Mouse (Mus musculus): Measurements from ENCODE around the gene Dgcr6. TPM values are rescaled to one million over a fixed set of nuclear protein-coding genes. Genes with fewer than 3 reads are reported as not detected.

Gene Dgcr6
- polyA plus RNA-seq (2015; fragmentation: Nextera tagmentation; extraction: Ambion mirVana), result 64.5 and 71.5 TPM in 2 replicates

DNA sequence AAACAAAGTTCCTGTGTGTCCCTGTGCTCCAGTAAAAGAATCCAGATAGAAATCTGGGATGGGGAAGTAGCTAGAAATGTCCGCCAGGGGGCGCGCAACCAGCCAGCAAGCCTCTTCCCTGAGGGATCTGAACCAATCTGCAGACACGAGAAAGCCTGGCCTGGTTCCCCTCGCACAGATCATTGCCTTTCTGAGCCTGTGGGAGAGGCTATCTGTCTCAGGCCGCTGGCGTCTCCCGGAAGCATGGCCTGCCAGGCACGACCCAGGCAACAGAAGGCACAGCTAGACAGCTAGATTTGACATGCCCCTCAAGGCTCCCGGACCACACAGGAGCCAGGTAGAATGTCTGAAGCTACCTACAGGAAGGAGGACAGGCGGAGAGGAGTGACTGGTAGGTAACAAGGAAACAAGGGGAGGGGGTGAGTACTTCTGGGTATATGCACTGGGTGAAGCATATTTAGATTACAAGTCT, at the start of gene Dgcr6:
TSS of gene Dgcr6 (plus strand) at position 130 of the 472 bp plus-strand sequence.

Other genes with a start within 250 kb of the Dgcr6 start
- not detected in 2 replicates for gene B830017H08Rik, start 219.7 kb upstream of the Dgcr6 start, polyA plus RNA-seq (2015; fragmentation: Nextera tagmentation; extraction: Ambion mirVana)
- 0.38 and 0.86 TPM in 2 replicates for gene Car15, start 214.5 kb upstream of the Dgcr6 start, polyA plus RNA-seq (2015; fragmentation: Nextera tagmentation; extraction: Ambion mirVana)
- gene Gm20518, start 161.2 kb upstream of the Dgcr6 start, polyA plus RNA-seq (2015; fragmentation: Nextera tagmentation; extraction: Ambion mirVana), result 0.12 TPM in 1 of 2 replicates, not detected in the other
- 0.06 TPM in 1 of 2 replicates, not detected in the other for gene Tssk1, start 158.6 kb upstream of the Dgcr6 start, polyA plus RNA-seq (2015; fragmentation: Nextera tagmentation; extraction: Ambion mirVana)
- 27.3 and 28.6 TPM in 2 replicates for gene Dgcr2, start 154.3 kb upstream of the Dgcr6 start, polyA plus RNA-seq (2015; fragmentation: Nextera tagmentation; extraction: Ambion mirVana)
- gene Tssk2, start 154.2 kb upstream of the Dgcr6 start, polyA plus RNA-seq (2015; fragmentation: Nextera tagmentation; extraction: Ambion mirVana), result not detected in 2 replicates
- 16.1 and 17.6 TPM in 2 replicates for gene Ess2, start 141.5 kb upstream of the Dgcr6 start, polyA plus RNA-seq (2015; fragmentation: Nextera tagmentation; extraction: Ambion mirVana)
- gene Gsc2, start 137.8 kb upstream of the Dgcr6 start, polyA plus RNA-seq (2015; fragmentation: Nextera tagmentation; extraction: Ambion mirVana), result not detected in 2 replicates
- 12.0 and 57.5 TPM in 2 replicates for gene Slc25a1, start 124.6 kb upstream of the Dgcr6 start, polyA plus RNA-seq (2015; fragmentation: Nextera tagmentation; extraction: Ambion mirVana)
- not detected in 2 replicates for gene Vpreb2, start 72.4 kb upstream of the Dgcr6 start, polyA plus RNA-seq (2015; fragmentation: Nextera tagmentation; extraction: Ambion mirVana)
- 5.5 and 7.0 TPM in 2 replicates for gene Prodh, start 37.3 kb downstream of the Dgcr6 start, polyA plus RNA-seq (2015; fragmentation: Nextera tagmentation; extraction: Ambion mirVana)
- 0.26 and 0.37 TPM in 2 replicates for gene Rtn4r, start 74.8 kb downstream of the Dgcr6 start, polyA plus RNA-seq (2015; fragmentation: Nextera tagmentation; extraction: Ambion mirVana)
- not detected in 2 replicates for gene Ccdc188, start 165.0 kb downstream of the Dgcr6 start, polyA plus RNA-seq (2015; fragmentation: Nextera tagmentation; extraction: Ambion mirVana)
- gene Zdhhc8, start 182.3 kb downstream of the Dgcr6 start, polyA plus RNA-seq (2015; fragmentation: Nextera tagmentation; extraction: Ambion mirVana), result 20.2 and 20.5 TPM in 2 replicates
- 36.3 and 37.2 TPM in 2 replicates for gene Trmt2a, start 195.8 kb downstream of the Dgcr6 start, polyA plus RNA-seq (2015; fragmentation: Nextera tagmentation; extraction: Ambion mirVana)
- 151 and 209 TPM in 2 replicates for gene Ranbp1, start 195.9 kb downstream of the Dgcr6 start, polyA plus RNA-seq (2015; fragmentation: Nextera tagmentation; extraction: Ambion mirVana)
- gene Gm49776, start 205.5 kb downstream of the Dgcr6 start, polyA plus RNA-seq (2015; fragmentation: Nextera tagmentation; extraction: Ambion mirVana), result 1.4 TPM in 1 of 2 replicates, not detected in the other
- gene Dgcr8, start 236.4 kb downstream of the Dgcr6 start, polyA plus RNA-seq (2015; fragmentation: Nextera tagmentation; extraction: Ambion mirVana), result 10.9 and 13.9 TPM in 2 replicates

All from skeletal muscle tissue, postnatal 0 days (tissue).